Mouse (Mus musculus) olfactory bulb, adult 2 months (tissue): ENCODE measurements at regions not wholly inside any gene's neighbourhood (a gene's known extent, or its start where the extent isn't known, plus 50 kb on each side); places are given as distances from the start of the nearest gene placed in this dataset.
"Not testable (repeated sequence)": the region's sequence is repeated elsewhere in the genome, so short reads cannot be mapped to it uniquely, and the experiment has no call there.

Experiments used
- H3K27ac ChIP-seq: fragments of 200-500 bp; 2 replicates; pipeline ENCODE4 v1.5.1; 2012; ENCODE audit warnings: low read depth, low read length; ENCODE audit not compliant: insufficient read depth
- H3K4me1 ChIP-seq: fragments of 200-500 bp; 2 replicates; pipeline ENCODE4 v1.6.1; 2012; ENCODE audit warnings: low read length; ENCODE audit not compliant: control insufficient read depth, insufficient read depth
- H3K4me3 ChIP-seq: fragments of 200-500 bp; 2 replicates; pipeline ENCODE4 v1.5.1; 2012; ENCODE audit warnings: mild to moderate bottlenecking, low read depth, low read length, moderate library complexity; ENCODE audit not compliant: insufficient read depth
- CTCF ChIP-seq: fragments of 200-500 bp; IDR thresholded peaks from 2 replicates; pipeline ENCODE4 v1.5.1; 2012; ENCODE audit warnings: low read depth, mild to moderate bottlenecking, low read length, moderate library complexity; ENCODE audit not compliant: insufficient read depth
- POLR2A ChIP-seq: fragments of 200-500 bp; IDR thresholded peaks from 2 replicates; pipeline ENCODE4 v1.6.1; 2012; ENCODE audit warnings: mild to moderate bottlenecking, low read depth, low read length, moderate library complexity; ENCODE audit not compliant: insufficient read depth
- WGBS: fragments of 180-500 bp; shearing (Covaris S2); methylation state at CpG from one replicate; pipeline ENCODE4 v1.1.7; 2018; 5-methylcytosine and 5-hydroxymethylcytosine counted together

GRCm38 (mm10) chr4:31319269-31319668, 644.6 kb upstream of the Map3k7 start:
- 60% methylated on average over 6 of the region's 6 CpGs for WGBS
- Histone ChIP-seq H3K4me3 (no peak overlapping the region), H3K4me1 (no peaks in the 10 kb centered on the region), H3K27ac (no peak overlapping the region)
- TF ChIP-seq POLR2A (no peak), CTCF (no peak)

GRCm38 (mm10) chr4:31320734-31321507, 643.0 kb upstream of the Map3k7 start:
- 71% methylated on average over 8 of the region's 8 CpGs for WGBS
- Histone ChIP-seq H3K4me1 (no peaks in the 10 kb centered on the region), H3K4me3 (no peak overlapping the region), H3K27ac (no peak overlapping the region)
- no peak for TF ChIP-seq POLR2A
- no peak for TF ChIP-seq CTCF

GRCm38 (mm10) chr4:31323816-31324215, 640.1 kb upstream of the Map3k7 start:
- no peak overlapping the region for H3K27ac ChIP-seq
- TF ChIP-seq CTCF: no peak
- TF ChIP-seq POLR2A: no peak
- WGBS: 98% methylated on average over 3 of the region's 3 CpGs
- H3K4me3 ChIP-seq: no peak overlapping the region
- H3K4me1 ChIP-seq: no peaks in the 10 kb centered on the region

DNA sequence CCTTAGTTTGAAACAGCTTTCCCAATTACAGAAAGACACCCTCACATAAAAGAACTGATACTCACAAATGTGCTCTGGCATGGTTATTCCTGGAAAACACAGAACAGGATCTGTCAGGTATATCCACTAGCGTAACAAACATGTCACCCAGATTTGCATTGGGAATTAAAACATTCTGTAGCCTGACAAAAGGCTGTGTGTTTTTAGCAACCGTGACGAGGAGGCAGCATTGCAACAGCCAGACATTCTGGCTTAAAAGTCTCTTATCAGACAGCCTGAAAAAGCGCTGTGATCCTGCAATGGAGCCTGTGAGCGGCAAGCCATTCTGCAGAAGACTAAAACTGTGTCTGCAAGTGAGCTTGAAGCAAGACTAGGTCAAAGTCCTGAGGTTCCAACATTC, 635.1 kb upstream of the Map3k7 start:
- 48% methylated on average over 5 of the region's 5 CpGs for WGBS

GRCm38 (mm10) chr4:31331053-31331452, 632.8 kb upstream of the Map3k7 start:
- H3K4me1 ChIP-seq: no peaks in the 10 kb centered on the region
- H3K27ac ChIP-seq: no peak overlapping the region
- H3K4me3 ChIP-seq: no peak overlapping the region
- TF ChIP-seq POLR2A (no peak), CTCF (no peak)

More for the DNA sequence above, 635.1 kb upstream of the Map3k7 start:
- H3K27ac ChIP-seq: no peak overlapping the region
- no peak overlapping the region for H3K4me3 ChIP-seq
- TF ChIP-seq POLR2A (no peak), CTCF (no peak)
- no peaks in the 10 kb centered on the region for H3K4me1 ChIP-seq

DNA sequence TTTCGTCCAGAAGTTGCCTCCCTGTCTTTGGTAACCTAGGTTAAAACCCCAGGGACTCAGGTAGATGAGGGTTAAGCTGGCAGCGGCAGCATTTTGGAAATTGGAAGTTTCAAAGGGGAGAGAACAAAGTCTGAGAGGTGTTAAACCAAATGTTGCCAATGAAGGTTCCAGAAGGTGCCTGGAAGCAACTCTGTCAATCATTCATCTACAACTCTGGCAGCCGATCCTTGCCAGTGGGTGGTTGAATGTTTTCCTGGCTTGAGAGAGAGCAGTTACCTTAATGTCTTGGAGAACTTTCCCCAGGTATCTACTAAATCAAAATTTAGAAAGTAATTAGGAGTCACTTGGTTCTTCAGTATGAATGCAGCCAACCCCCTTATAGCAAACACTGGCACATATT, 628.2 kb upstream of the Map3k7 start:
- Histone ChIP-seq H3K4me1 (no peaks in the 10 kb centered on the region), H3K27ac (no peak overlapping the region), H3K4me3 (no peak overlapping the region)
- TF ChIP-seq CTCF: no peak
- no peak for TF ChIP-seq POLR2A
- 94% methylated on average over 3 of the region's 3 CpGs for WGBS

DNA sequence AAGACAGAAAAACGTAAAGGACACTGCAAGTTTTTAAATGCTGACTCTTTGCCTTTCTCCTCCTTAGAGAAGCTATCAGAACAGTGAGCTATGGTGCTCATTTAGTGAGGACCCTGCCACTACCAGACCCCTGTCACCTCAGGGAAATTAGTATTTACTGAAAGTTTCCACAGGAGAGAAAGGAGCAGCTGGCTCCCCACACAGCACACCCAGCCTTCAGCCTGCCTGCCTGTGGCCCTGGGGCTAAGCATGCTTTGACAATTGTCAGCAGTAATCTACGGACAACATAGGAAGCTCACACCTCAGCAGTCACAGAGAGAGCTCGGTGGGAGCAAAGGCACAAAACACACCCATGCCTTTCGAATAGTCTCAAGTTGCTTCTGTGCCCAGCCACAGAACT, 625.9 kb upstream of the Map3k7 start:
- TF ChIP-seq POLR2A (no peak), CTCF (no peak)
- 77% methylated on average over 4 of the region's 4 CpGs for WGBS
- H3K4me3 ChIP-seq: no peak overlapping the region
- H3K27ac ChIP-seq: no peak overlapping the region
- H3K4me1 ChIP-seq: no peaks in the 10 kb centered on the region

DNA sequence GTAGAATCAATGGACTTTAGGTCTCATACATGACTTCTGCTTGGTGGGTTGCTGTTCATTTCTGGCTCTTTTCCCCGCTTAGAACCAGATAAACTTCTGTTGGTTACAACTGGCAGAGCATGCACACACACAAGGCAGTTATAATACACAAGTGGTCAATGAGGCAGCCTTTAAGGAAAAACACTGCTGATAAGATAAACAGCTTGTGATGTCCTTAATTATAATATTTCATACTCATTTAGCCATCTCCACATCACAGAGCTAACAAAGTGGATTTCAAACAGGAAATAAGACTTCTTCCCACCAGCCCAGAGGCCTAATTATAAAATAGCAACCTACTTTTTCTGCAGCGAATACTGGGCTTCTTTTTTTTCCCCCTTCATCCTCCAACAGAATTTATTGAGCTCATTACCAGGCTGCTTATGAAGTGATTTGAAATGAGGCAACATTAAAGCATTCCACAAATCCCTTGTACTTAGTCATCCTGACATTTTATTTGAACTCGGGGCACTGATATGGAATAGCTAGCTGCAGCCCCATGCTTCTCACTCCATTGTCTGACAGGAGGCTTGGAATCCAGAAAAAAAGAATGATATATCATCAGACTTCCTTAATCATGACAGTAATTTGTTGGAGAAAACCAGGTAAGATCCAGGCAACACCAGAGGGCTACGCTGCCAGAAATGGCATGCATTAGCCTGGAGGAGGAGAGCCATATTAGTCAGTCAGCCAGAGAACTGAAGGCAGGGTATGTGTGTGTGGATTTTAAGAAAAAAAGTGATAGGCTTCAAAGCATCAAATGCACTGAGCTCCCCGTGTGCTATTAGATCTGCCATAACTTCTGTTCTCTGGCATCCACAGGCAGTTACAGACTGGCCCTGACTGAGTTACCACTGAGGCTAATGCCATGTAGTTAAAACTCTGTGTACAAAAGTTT, 620.3 kb upstream of the Map3k7 start:
- 76% methylated on average over 5 of the region's 5 CpGs for WGBS
- Histone ChIP-seq H3K4me3 (no peak overlapping the region), H3K27ac (no peak overlapping the region), H3K4me1 (no peaks in the 10 kb centered on the region)
- TF ChIP-seq CTCF (no peak), POLR2A (no peak)

- not testable (repeated sequence) for H3K27ac ChIP-seq, H3K4me1 ChIP-seq, H3K4me3 ChIP-seq
- 95% methylated on average over 3 of the region's 3 CpGs for WGBS
Measured at GRCm38 (mm10) chr4:31354046-31354445, 609.9 kb upstream of the Map3k7 start.
